Mouse (Mus musculus): Measurements from ENCODE around the gene Pdia4. TPM values are rescaled to one million over a fixed set of nuclear protein-coding genes. Genes with fewer than 3 reads are reported as not detected.
"Not testable (repeated sequence)": the region's sequence is repeated elsewhere in the genome, so short reads cannot be mapped to it uniquely, and the experiment has no call there.

Pdia4 gene
- polyA plus RNA-seq, 1 experiment from 2014 or later, result 131 TPM

DNA sequence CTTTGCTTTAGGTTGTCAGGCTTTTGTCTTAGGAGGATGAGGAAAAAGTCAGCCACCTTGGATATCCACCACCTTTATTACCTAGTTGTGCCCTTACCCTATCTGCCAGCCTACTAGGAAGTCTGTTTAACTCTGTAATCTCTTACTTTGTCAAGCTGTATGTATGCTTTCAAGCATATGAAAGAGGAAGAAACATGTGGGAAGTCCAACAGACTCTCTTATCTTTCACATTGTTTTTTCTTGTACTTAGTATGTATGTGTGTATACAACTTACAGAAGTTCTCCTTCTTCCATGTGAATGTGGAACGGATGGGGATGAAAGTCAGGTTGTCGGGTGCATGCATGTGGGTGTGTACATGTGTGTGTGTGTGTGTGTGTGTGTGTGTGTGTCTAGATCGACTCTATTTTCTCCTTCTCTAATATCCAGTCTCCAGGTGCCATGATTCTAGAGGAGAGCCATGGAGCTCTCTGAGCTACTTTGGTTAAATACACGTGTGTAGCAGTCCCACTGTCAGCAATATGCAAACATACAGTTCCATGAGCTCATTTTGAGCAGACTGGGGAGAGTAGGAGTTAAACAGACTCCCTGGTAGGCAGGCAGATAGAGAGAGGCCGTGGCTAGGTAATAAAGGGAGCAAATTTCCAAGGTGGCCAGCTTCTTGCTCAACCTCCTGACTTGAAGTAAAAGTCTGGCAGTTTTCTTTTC is 28.4 kb downstream of the Pdia4 start:
- Histone ChIP-seq H3K9me3 (replicated peaks) (no peaks in the 10 kb centered on the region), H3K27ac (no peak overlapping the region), H3K4me3 (no peak overlapping the region), H3K27me3 (no peaks in the 10 kb centered on the region), H3K4me1 (replicated peaks) (peaks cover 8% of the 10 kb centered on the region), H3K9ac (no peak overlapping the region), H3K4me2 (no peak overlapping the region), H3K36me3 (no peaks in the 10 kb centered on the region)
- 76% methylated on average over 5 of the region's 5 CpGs for WGBS
- ATAC-seq (replicated peaks; ENCODE audit: insufficient number of reproducible peaks, insufficient read depth, low FRiP score, low read depth), result no peak

DNA sequence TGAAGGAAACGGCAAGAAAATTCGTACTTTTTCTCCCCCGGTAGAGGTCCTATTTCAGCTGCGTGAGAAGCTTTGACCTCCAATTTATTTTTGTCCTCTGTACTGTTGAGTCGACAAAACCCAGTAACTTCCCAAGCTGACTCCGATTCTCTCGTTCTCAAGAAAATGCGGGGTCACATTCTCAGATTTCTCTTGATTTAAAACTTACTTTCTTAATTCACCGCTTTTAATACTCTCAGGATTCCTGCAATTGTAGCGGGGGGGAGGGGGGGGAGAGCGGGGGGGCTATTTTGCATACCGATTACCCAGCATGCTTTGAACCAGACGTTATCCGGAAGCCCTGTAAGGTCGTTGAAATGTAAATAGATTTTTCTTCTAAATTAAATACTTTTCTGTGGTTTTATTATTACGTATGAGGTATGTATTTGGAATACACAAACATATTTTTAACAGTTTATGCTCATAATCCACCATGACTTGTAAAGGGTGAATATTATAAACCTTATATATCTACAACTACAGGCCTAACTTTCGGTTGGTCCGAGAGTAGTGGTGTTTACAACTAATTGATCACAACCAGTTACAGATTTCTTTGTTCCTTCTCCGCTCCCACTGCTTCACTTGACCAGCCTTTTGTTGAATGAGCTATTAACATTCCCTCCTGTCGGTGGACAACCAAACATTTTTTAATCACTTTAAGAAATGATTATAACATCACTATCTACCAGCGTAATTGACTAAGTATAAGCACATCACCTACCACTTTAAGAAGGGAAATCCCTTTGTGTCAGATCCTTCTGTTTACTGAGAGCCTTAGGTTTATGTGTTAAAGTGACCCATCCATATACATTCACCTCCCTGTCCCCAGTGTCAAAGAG is 31.9 kb downstream of the Pdia4 start:
- ATAC-seq (replicated peaks; ENCODE audit: insufficient number of reproducible peaks, insufficient read depth, low FRiP score, low read depth), result 0 out of 2 replicates have a peak, but pooled peaks have one; percentile 50
- Histone ChIP-seq H3K4me2 (peak overlapping the region; percentile 54), H3K36me3 (no peaks in the 10 kb centered on the region), H3K4me3 (peak overlapping the region; percentile 53), H3K27me3 (no peaks in the 10 kb centered on the region), H3K4me1 (replicated peaks) (peaks cover 10% of the 10 kb centered on the region; the same call in 1 of the 2 replicates), H3K9ac (peak overlapping the region; percentile 53), H3K9me3 (replicated peaks) (no peaks in the 10 kb centered on the region), H3K27ac (peak overlapping the region; percentile 67)
- WGBS, result under 1% methylated on average over 21 of the region's 21 CpGs

GRCm38 (mm10) chr6:47780576-47781013 is 32.6 kb downstream of the Pdia4 start:
- Histone ChIP-seq H3K9ac (no peak overlapping the region), H3K27ac (peak overlapping the region; percentile 67)

DNA sequence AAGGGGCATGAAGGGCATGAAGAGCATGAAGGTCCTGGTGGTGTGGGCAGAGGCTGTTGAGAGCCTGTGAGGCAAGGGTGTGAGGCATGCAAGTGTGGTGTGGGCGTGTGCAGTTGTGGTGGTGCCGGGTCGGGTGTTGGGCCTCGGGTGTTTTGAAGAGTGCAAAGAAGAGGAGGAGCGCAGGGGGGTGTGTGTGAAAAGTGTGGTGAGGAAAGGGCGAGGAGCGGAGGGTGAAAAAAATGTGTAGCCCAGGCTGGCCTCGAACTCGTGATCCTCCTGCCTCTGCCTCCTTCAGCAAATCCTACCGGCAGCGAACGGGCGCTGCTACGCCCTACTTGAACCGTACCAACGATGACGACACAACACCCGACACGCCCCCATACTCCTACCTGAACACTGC is 41.5 kb downstream of the Pdia4 start:
- H3K4me3 ChIP-seq, result peak overlapping the region; percentile 30
- H3K9ac ChIP-seq, result not testable (repeated sequence)
- H3K4me2 ChIP-seq, result peak overlapping the region; percentile 53

More at GRCm38 (mm10) chr6:47780576-47781013, 32.6 kb downstream of the Pdia4 start:
- peak overlapping the region; percentile 53 for H3K4me3 ChIP-seq
- H3K4me1 ChIP-seq (replicated peaks), result peaks cover 10% of the 10 kb centered on the region; the same call in 1 of the 2 replicates
- H3K36me3 ChIP-seq, result no peaks in the 10 kb centered on the region
- H3K27me3 ChIP-seq, result no peaks in the 10 kb centered on the region
- H3K4me2 ChIP-seq, result peak overlapping the region; percentile 54
- WGBS, result 14% methylated on average over 2 of the region's 2 CpGs
- no peak for ATAC-seq (replicated peaks; ENCODE audit: insufficient number of reproducible peaks, insufficient read depth, low FRiP score, low read depth)
- H3K9me3 ChIP-seq (replicated peaks), result no peaks in the 10 kb centered on the region

GRCm38 (mm10) chr6:47771113-47771512 is 42.1 kb downstream of the Pdia4 start:
- H3K4me3 ChIP-seq; H3K27me3 ChIP-seq; ATAC-seq (replicated peaks; ENCODE audit: insufficient number of reproducible peaks, insufficient read depth, low FRiP score, low read depth); H3K27ac ChIP-seq; H3K36me3 ChIP-seq; H3K4me2 ChIP-seq; H3K9me3 ChIP-seq (replicated peaks); H3K4me1 ChIP-seq (replicated peaks); H3K9ac ChIP-seq: not testable (repeated sequence)
- 78% methylated on average over 12 of the region's 12 CpGs for WGBS

More for the DNA sequence above, 41.5 kb downstream of the Pdia4 start:
- not testable (repeated sequence) for H3K27me3 ChIP-seq; H3K9me3 ChIP-seq (replicated peaks); H3K27ac ChIP-seq; ATAC-seq (replicated peaks; ENCODE audit: insufficient number of reproducible peaks, insufficient read depth, low FRiP score, low read depth); H3K36me3 ChIP-seq; H3K4me1 ChIP-seq (replicated peaks)
- WGBS, result 50% methylated on average over 9 of the region's 19 CpGs

DNA sequence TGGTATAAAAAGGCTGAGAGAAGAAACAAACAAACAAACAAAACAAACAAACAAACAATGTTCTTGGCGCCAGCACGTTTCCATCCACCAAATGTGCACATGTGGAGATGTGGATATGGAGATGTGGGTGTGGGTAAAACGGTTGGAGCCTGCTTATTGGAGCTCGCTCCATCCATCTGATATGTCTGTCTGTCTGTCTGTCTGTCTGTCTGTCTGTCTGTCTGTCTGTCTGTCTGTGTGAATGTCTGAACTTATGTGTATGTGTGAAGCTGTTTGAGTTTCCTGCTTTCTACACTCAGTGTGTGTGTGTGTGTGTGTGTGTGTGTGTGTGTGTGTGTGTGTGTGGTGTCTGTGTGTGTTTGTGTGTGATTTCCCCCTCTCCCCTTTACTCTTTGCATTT is 43.4 kb downstream of the Pdia4 start:
- H3K4me1 ChIP-seq (replicated peaks); H3K4me2 ChIP-seq; H3K27me3 ChIP-seq; H3K4me3 ChIP-seq; H3K27ac ChIP-seq; H3K9ac ChIP-seq; H3K9me3 ChIP-seq (replicated peaks); H3K36me3 ChIP-seq; ATAC-seq (replicated peaks; ENCODE audit: insufficient number of reproducible peaks, insufficient read depth, low FRiP score, low read depth): not testable (repeated sequence)
- WGBS, result 73% methylated on average over 4 of the region's 4 CpGs

GRCm38 (mm10) chr6:47768520-47768919 is 44.7 kb downstream of the Pdia4 start:
- not testable (repeated sequence) for ATAC-seq (replicated peaks; ENCODE audit: insufficient number of reproducible peaks, insufficient read depth, low FRiP score, low read depth); H3K9me3 ChIP-seq (replicated peaks); H3K4me3 ChIP-seq; H3K27me3 ChIP-seq; H3K36me3 ChIP-seq; H3K4me1 ChIP-seq (replicated peaks); H3K9ac ChIP-seq; H3K4me2 ChIP-seq; H3K27ac ChIP-seq
- WGBS, result 29% methylated on average over 1 of the region's 12 CpGs

DNA sequence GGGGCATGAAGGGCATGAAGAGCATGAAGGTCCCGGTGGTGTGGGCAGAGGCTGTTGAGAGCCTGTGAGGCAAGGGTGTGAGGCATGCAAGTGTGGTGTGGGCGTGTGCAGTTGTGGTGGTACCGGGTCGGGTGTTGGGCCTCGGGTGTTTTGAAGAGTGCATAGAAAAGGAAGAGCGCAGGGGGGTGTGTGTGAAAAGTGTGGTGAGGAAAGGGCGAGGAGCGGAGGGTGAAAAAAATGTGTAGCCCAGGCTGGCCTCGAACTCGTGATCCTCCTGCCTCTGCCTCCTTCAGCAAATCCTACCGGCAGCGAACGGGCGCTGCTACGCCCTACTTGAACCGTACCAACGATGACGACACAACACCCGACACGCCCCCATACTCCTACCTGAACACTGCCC is 45.9 kb downstream of the Pdia4 start:
- ATAC-seq (replicated peaks; ENCODE audit: insufficient number of reproducible peaks, insufficient read depth, low FRiP score, low read depth); H3K27me3 ChIP-seq: not testable (repeated sequence)
- WGBS, result 45% methylated on average over 6 of the region's 20 CpGs

DNA sequence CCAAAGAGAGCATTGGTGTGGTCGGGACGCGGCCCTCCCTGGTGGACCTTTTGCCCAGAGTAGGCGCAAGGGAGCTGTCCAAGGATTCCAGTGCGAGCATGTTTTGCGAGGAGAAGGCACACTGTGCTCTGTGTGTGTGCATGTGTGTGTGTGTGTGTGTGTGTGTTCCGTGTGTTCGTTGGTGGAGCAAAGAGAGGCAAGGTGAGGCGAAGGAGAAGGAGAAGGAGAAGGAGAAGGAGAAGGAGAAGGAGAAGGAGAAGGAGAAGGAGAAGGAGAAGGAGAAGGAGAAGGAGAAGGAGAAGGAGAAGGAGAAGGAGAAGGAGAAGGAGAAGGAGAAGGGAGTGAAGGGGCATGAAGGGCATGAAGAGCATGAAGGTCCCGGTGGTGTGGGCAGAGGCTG is 50.5 kb downstream of the Pdia4 start:
- H3K4me1 ChIP-seq (replicated peaks); H3K27me3 ChIP-seq; H3K27ac ChIP-seq; H3K4me3 ChIP-seq; H3K9me3 ChIP-seq (replicated peaks); H3K4me2 ChIP-seq; H3K9ac ChIP-seq; ATAC-seq (replicated peaks; ENCODE audit: insufficient number of reproducible peaks, insufficient read depth, low FRiP score, low read depth); H3K36me3 ChIP-seq: not testable (repeated sequence)
- 66% methylated on average over 9 of the region's 10 CpGs for WGBS

More for the DNA sequence above, 45.9 kb downstream of the Pdia4 start:
- not testable (repeated sequence) for H3K4me3 ChIP-seq; H3K4me2 ChIP-seq; H3K27ac ChIP-seq; H3K9ac ChIP-seq; H3K9me3 ChIP-seq (replicated peaks); H3K4me1 ChIP-seq (replicated peaks); H3K36me3 ChIP-seq

DNA sequence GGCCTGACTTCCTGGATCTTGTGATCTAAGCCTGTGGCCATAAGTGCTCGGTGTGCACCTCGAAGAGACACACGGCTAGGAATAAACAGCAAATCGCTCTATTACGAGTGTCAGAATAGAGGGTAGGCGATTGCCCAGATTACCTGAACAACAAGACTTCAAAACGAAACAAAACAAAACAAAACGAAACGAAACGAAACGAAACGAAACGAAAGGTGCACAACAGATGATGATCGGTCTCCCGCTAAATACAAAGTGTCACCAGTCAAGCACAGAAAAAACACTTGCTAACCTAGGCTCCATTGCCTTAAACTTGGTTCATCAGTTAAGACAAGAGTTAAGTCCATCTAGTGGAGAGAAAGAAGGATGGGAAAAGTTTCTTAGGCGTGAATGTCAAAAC is 53.8 kb downstream of the Pdia4 start:
- H3K27me3 ChIP-seq; H3K27ac ChIP-seq; H3K9me3 ChIP-seq (replicated peaks); H3K9ac ChIP-seq; H3K36me3 ChIP-seq; H3K4me3 ChIP-seq; ATAC-seq (replicated peaks; ENCODE audit: insufficient number of reproducible peaks, insufficient read depth, low FRiP score, low read depth); H3K4me1 ChIP-seq (replicated peaks); H3K4me2 ChIP-seq: not testable (repeated sequence)
- 78% methylated on average over 14 of the region's 16 CpGs for WGBS

- H3K4me1 ChIP-seq (replicated peaks); H3K36me3 ChIP-seq; ATAC-seq (replicated peaks; ENCODE audit: insufficient number of reproducible peaks, insufficient read depth, low FRiP score, low read depth); H3K9me3 ChIP-seq (replicated peaks); H3K27ac ChIP-seq; H3K9ac ChIP-seq; H3K27me3 ChIP-seq: not testable (repeated sequence)
- WGBS, result 2% methylated on average over 20 of the region's 38 CpGs
- Histone ChIP-seq H3K4me2 (peak overlapping the region; percentile 51), H3K4me3 (peak overlapping the region; percentile 27; the same call in 1 of the 2 replicates)
These were observed 55.4 kb downstream of the Pdia4 start for GRCm38 (mm10) chr6:47757849-47758248.
